Mouse (Mus musculus): ENCODE data around the gene Gm20425. TPM values are rescaled to one million over a fixed set of nuclear protein-coding genes. Genes with fewer than 3 reads are reported as not detected.
"Not testable (repeated sequence)": the region's sequence is repeated elsewhere in the genome, so short reads cannot be mapped to it uniquely, and the experiment has no call there.

Gene Gm20425
- polyA plus RNA-seq, 1 experiment from 2014 or later = 2.3 TPM

DNA sequence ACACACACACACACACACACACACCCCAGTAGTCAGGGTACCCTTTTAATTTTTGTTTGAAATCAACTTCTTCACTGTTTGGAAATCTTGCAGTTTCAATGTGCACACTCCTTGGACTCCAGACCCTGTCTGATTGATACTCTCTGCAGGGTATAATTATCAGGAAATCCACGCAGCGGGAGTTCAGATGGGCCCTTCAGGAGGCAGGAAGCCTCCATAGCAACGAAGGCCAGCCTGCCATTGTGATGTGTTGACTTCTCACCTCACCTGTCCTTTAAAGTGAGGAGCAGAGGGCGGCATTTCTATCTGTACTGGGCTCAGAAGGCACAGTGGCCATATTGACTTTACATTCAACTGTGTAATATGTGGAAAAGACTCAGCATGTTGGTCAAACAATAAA lies 45.3 kb downstream of the Gm20425 start:
- no peak overlapping the region for H3K4me2 ChIP-seq
- no peaks in the 10 kb centered on the region for H3K9me3 ChIP-seq (replicated peaks)
- H3K4me3 ChIP-seq (replicated peaks) = no peak overlapping the region
- H3K27me3 ChIP-seq = no peaks in the 10 kb centered on the region
- no peak overlapping the region for H3K27ac ChIP-seq (replicated peaks)
- ATAC-seq (ENCODE audit: insufficient read depth) = no peak
- peaks cover 17% of the 10 kb centered on the region for H3K36me3 ChIP-seq (replicated peaks)
- 65% methylated on average over 4 of the region's 4 CpGs for WGBS (ENCODE audit: insufficient replicate concordance)
- peaks cover 13% of the 10 kb centered on the region for H3K4me1 ChIP-seq (replicated peaks)
- no peak overlapping the region for H3K9ac ChIP-seq

- Histone ChIP-seq H3K4me2 (no peak overlapping the region), H3K9me3 (replicated peaks) (no peaks in the 10 kb centered on the region), H3K4me3 (replicated peaks) (no peak overlapping the region), H3K27ac (replicated peaks) (no peak overlapping the region), H3K27me3 (no peaks in the 10 kb centered on the region), H3K9ac (no peak overlapping the region), H3K36me3 (replicated peaks) (no peaks in the 10 kb centered on the region), H3K4me1 (replicated peaks) (peaks cover 13% of the 10 kb centered on the region)
- no peak for ATAC-seq (ENCODE audit: insufficient read depth)
- WGBS (ENCODE audit: insufficient replicate concordance) = 77% methylated on average over 8 of the region's 8 CpGs
Observed at GRCm38 (mm10) chr9:103181886-103182285, 48.2 kb downstream of the Gm20425 start.

GRCm38 (mm10) chr9:103180807-103181565 lies 49.1 kb downstream of the Gm20425 start:
- H3K27me3 ChIP-seq = no peaks in the 10 kb centered on the region
- H3K4me3 ChIP-seq (replicated peaks) = peak overlapping the region; percentile 55
- WGBS (ENCODE audit: insufficient replicate concordance) = 1% methylated on average over 20 of the region's 20 CpGs
- H3K4me2 ChIP-seq = peak overlapping the region; percentile 78
- ATAC-seq (ENCODE audit: insufficient read depth) = peak; percentile 82
- H3K36me3 ChIP-seq (replicated peaks) = no peaks in the 10 kb centered on the region
- H3K4me1 ChIP-seq (replicated peaks) = peaks cover 13% of the 10 kb centered on the region
- peak overlapping the region; percentile 49; the same call in 1 of the 2 replicates for H3K9ac ChIP-seq
- H3K27ac ChIP-seq (replicated peaks) = no peak overlapping the region
- H3K9me3 ChIP-seq (replicated peaks) = no peaks in the 10 kb centered on the region

GRCm38 (mm10) chr9:103180303-103180702 lies 49.8 kb downstream of the Gm20425 start:
- no peak overlapping the region for H3K9ac ChIP-seq
- no peak overlapping the region for H3K27ac ChIP-seq (replicated peaks)
- H3K27me3 ChIP-seq = no peaks in the 10 kb centered on the region

GRCm38 (mm10) chr9:103175692-103176091 lies 54.4 kb downstream of the Gm20425 start:
- Histone ChIP-seq H3K4me3 (replicated peaks) (no peak overlapping the region), H3K9me3 (replicated peaks) (no peaks in the 10 kb centered on the region), H3K4me2 (no peak overlapping the region), H3K4me1 (replicated peaks) (peaks cover 7% of the 10 kb centered on the region), H3K27me3 (no peaks in the 10 kb centered on the region), H3K9ac (no peak overlapping the region), H3K27ac (replicated peaks) (no peak overlapping the region), H3K36me3 (replicated peaks) (no peaks in the 10 kb centered on the region)
- 74% methylated on average over 7 of the region's 7 CpGs for WGBS (ENCODE audit: insufficient replicate concordance)
- no peak for ATAC-seq (ENCODE audit: insufficient read depth)

More at GRCm38 (mm10) chr9:103180303-103180702, 49.8 kb downstream of the Gm20425 start:
- Histone ChIP-seq H3K36me3 (replicated peaks) (no peaks in the 10 kb centered on the region), H3K4me2 (peak overlapping the region; percentile 78), H3K9me3 (replicated peaks) (no peaks in the 10 kb centered on the region), H3K4me1 (replicated peaks) (peaks cover 13% of the 10 kb centered on the region), H3K4me3 (replicated peaks) (peak overlapping the region; percentile 55)
- 55% methylated on average over 3 of the region's 3 CpGs for WGBS (ENCODE audit: insufficient replicate concordance)
- 0 out of 2 replicates have a peak, but pooled peaks have one; percentile 27 for ATAC-seq (ENCODE audit: insufficient read depth)

GRCm38 (mm10) chr9:103174771-103175519 lies 55.2 kb downstream of the Gm20425 start:
- H3K4me1 ChIP-seq (replicated peaks) = no peaks in the 10 kb centered on the region; the same call in 1 of the 2 replicates
- H3K9ac ChIP-seq = no peak overlapping the region
- H3K4me3 ChIP-seq (replicated peaks) = no peak overlapping the region
- H3K36me3 ChIP-seq (replicated peaks) = no peaks in the 10 kb centered on the region
- no peak overlapping the region for H3K4me2 ChIP-seq
- no peak for ATAC-seq (ENCODE audit: insufficient read depth)
- 44% methylated on average over 6 of the region's 6 CpGs for WGBS (ENCODE audit: insufficient replicate concordance)
- no peak overlapping the region for H3K27ac ChIP-seq (replicated peaks)
- no peaks in the 10 kb centered on the region for H3K9me3 ChIP-seq (replicated peaks)
- H3K27me3 ChIP-seq = no peaks in the 10 kb centered on the region

- H3K4me1 ChIP-seq (replicated peaks) = no peaks in the 10 kb centered on the region
- no peak overlapping the region for H3K9ac ChIP-seq
- H3K27ac ChIP-seq (replicated peaks) = no peak overlapping the region
- H3K4me3 ChIP-seq (replicated peaks) = no peak overlapping the region
- H3K36me3 ChIP-seq (replicated peaks) = no peaks in the 10 kb centered on the region
- no peak for ATAC-seq (ENCODE audit: insufficient read depth)
- WGBS (ENCODE audit: insufficient replicate concordance) = 66% methylated on average over 7 of the region's 7 CpGs
- H3K9me3 ChIP-seq (replicated peaks) = no peaks in the 10 kb centered on the region
- H3K4me2 ChIP-seq = no peak overlapping the region
- H3K27me3 ChIP-seq = no peaks in the 10 kb centered on the region
Observed at GRCm38 (mm10) chr9:103168771-103169170, 61.3 kb downstream of the Gm20425 start.

- H3K4me3 ChIP-seq (replicated peaks) = no peak overlapping the region
- 71% methylated on average over 6 of the region's 6 CpGs for WGBS (ENCODE audit: insufficient replicate concordance)
- no peak for ATAC-seq (ENCODE audit: insufficient read depth)
Observed at GRCm38 (mm10) chr9:103168046-103168445, 62.1 kb downstream of the Gm20425 start.

DNA sequence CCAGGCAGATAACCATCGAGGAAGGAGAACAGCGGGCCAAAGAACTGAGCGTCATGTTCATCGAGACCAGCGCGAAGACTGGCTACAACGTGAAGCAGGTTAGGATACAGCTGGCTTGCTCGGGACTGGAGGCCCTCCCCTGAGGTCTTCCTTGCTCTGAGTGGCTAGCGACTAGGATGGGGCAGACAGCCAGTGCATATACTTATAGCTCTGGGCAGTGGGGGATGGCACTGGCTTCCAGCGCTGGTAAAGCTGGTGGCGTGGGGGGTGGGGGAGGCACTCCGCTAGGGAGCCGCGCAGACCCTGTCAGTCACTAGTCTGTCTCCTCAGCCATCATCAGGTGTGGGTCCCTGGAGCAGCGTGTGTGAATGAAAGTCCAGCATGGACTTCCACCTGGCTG lies 66.3 kb downstream of the Gm20425 start:
- no peak overlapping the region for H3K27ac ChIP-seq (replicated peaks)
- WGBS (ENCODE audit: insufficient replicate concordance) = 66% methylated on average over 15 of the region's 15 CpGs
- no peaks in the 10 kb centered on the region for H3K36me3 ChIP-seq (replicated peaks)
- H3K4me2 ChIP-seq = no peak overlapping the region
- H3K4me1 ChIP-seq (replicated peaks) = no peaks in the 10 kb centered on the region
- no peaks in the 10 kb centered on the region for H3K9me3 ChIP-seq (replicated peaks)
- no peak for ATAC-seq (ENCODE audit: insufficient read depth)
- H3K9ac ChIP-seq = no peak overlapping the region
- no peak overlapping the region for H3K4me3 ChIP-seq (replicated peaks)
- no peaks in the 10 kb centered on the region for H3K27me3 ChIP-seq

More at GRCm38 (mm10) chr9:103168046-103168445, 62.1 kb downstream of the Gm20425 start:
- Histone ChIP-seq H3K27me3 (no peaks in the 10 kb centered on the region), H3K4me2 (no peak overlapping the region), H3K36me3 (replicated peaks) (no peaks in the 10 kb centered on the region), H3K9me3 (replicated peaks) (no peaks in the 10 kb centered on the region), H3K27ac (replicated peaks) (no peak overlapping the region), H3K9ac (no peak overlapping the region), H3K4me1 (replicated peaks) (no peaks in the 10 kb centered on the region)

DNA sequence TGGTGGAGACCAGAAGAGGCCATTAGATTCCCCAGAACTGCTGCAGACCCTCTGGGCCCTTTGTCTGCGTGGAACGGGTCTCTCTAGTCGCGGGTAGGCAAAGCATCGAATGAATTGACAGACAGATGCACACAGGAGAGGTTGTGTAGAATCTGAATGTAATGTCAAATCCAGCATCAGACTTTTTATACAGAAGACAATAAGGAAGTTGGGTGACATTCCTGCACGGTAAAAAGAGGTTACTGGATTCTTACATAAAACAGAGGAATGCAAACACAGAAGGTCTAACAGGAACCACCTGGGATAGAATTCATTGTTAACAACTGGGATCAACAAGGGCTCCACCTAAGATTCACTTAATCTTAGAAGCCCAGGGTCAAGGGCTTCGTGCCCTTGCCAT lies 74.9 kb downstream of the Gm20425 start:
- H3K4me1 ChIP-seq (replicated peaks); H3K9me3 ChIP-seq (replicated peaks); H3K27ac ChIP-seq (replicated peaks); H3K27me3 ChIP-seq; H3K36me3 ChIP-seq (replicated peaks); H3K4me2 ChIP-seq; ATAC-seq (ENCODE audit: insufficient read depth); H3K4me3 ChIP-seq (replicated peaks); H3K9ac ChIP-seq: not testable (repeated sequence)
- WGBS (ENCODE audit: insufficient replicate concordance) = 66% methylated on average over 7 of the region's 7 CpGs

DNA sequence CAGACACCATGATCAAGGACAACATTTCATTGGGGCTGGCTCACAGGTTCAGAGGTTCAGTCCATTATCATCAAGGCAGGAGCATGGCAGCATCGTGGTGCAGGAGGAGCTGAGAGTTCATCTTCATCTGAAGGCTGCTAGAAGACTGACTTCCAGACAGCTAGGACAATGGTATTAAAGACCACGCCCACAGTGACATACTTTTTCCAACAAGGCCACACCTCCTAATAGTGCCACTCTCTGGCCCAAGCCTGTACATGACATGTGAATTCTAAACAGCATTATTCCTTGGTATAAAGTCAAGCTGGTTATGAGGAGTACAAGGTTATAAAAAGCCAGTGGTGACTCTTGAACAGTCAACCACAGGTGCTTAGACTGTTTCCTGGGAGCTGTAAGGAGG lies 75.5 kb downstream of the Gm20425 start:
- Histone ChIP-seq H3K27ac (replicated peaks) (no peak overlapping the region), H3K36me3 (replicated peaks) (no peaks in the 10 kb centered on the region), H3K27me3 (no peaks in the 10 kb centered on the region), H3K4me2 (no peak overlapping the region), H3K4me1 (replicated peaks) (no peaks in the 10 kb centered on the region), H3K4me3 (replicated peaks) (no peak overlapping the region), H3K9me3 (replicated peaks) (no peaks in the 10 kb centered on the region), H3K9ac (no peak overlapping the region)
- no peak for ATAC-seq (ENCODE audit: insufficient read depth)
- WGBS (ENCODE audit: insufficient replicate concordance) = 50% methylated on average over 2 of the region's 2 CpGs

Data from liver, embryonic 15.5 days (tissue).